Mouse (Mus musculus): ENCODE measurements at regions not wholly inside any gene's neighbourhood (a gene's known extent, or its start where the extent isn't known, plus 50 kb on each side); places are given as distances from the start of the nearest gene placed in this dataset.

DNA sequence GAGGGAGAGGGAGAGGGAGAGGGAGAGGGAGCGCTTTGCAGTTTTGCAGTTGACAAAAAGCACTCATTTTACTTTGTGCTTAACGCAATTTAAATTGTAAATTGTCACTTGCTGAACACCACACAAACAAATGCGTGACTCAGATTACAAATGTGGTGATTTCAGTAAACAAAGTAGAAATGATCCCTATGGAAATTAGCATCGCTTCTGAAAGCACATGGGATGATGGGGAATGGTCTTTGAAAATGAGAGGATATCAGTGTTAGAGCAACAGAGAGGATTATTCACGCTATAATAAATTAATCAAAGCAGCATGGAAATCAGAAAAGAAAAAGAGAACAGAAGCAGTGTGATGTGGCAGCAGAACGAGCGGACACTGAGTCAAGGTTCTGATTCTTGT is 78.4 kb upstream of the Adra1b start:
- TF ChIP-seq FOSL1 (IDR thresholded peaks at IDR 0.05; ENCODE audit: insufficient read depth, low read length, poor library complexity, severe bottlenecking) (no peak), MAX (IDR thresholded peaks at IDR 0.05) (no peak), CTCF (IDR thresholded peaks at IDR 0.05; ENCODE audit: control insufficient read depth, insufficient read depth, insufficient read length) (no peak), USF1 (IDR thresholded peaks at IDR 0.05; ENCODE audit: low read depth) (no peak), MYOD1 (IDR thresholded peaks at IDR 0.05; ENCODE audit: control insufficient read depth, insufficient read length, low read depth) (no peak)

Data from C2C12 (cell line).